Mouse (Mus musculus) cerebellum, adult 2 months (tissue): ENCODE measurements around the gene Cyp4f17. TPM values are rescaled to one million over a fixed set of nuclear protein-coding genes. Genes with fewer than 3 reads are reported as not detected.

Source experiments
- DNase-seq, 2 experiments: peaks; one replicate each; pipeline ENCODE4 v3.0.0; 2021
- H3K27ac ChIP-seq: fragments of 200-500 bp; 2 replicates; pipeline ENCODE4 v1.5.1; 2012; ENCODE audit warnings: low read length, control low read depth, inconsistent platforms; ENCODE audit not compliant: insufficient read depth
- H3K27me3 ChIP-seq: fragments of 200-500 bp; 2 replicates; pipeline ENCODE4 v1.6.1; 2012; ENCODE audit warnings: inconsistent platforms, mild to moderate bottlenecking, low read length, moderate library complexity; ENCODE audit not compliant: control insufficient read depth, insufficient read depth
- H3K4me1 ChIP-seq: fragments of 200-500 bp; 2 replicates; pipeline ENCODE4 v1.6.1; 2011; ENCODE audit warnings: low read length; ENCODE audit not compliant: control insufficient read depth, insufficient read depth
- H3K4me3 ChIP-seq: fragments of 200-500 bp; replicated peaks from 2 replicates; pipeline ENCODE3; 2011; ENCODE audit warnings: mild to moderate bottlenecking, low read depth, low read length, control low read depth; ENCODE audit not compliant: insufficient read depth
- CTCF ChIP-seq: fragments of 200-500 bp; IDR thresholded peaks from 2 replicates; pipeline ENCODE4 v1.5.1; 2011; ENCODE audit warnings: low read depth, mild to moderate bottlenecking, control low read depth, low read length, moderate library complexity, borderline replicate concordance; ENCODE audit not compliant: insufficient read depth
- POLR2A ChIP-seq: fragments of 200-500 bp; IDR thresholded peaks from 2 replicates; pipeline ENCODE4 v1.6.1; 2011; ENCODE audit warnings: low read length, control low read depth, borderline replicate concordance; ENCODE audit not compliant: insufficient read depth
- WGBS: fragments of 180-500 bp; shearing (Covaris S2); methylation state at CpG from one replicate; pipeline ENCODE4 v1.1.7; 2018; 5-methylcytosine and 5-hydroxymethylcytosine counted together
- polyA plus RNA-seq: library from polyadenylated mRNA; depleted of rRNA; stranded (reverse); fragments of >200 nt; gene quantifications from 2 replicates; pipeline ENCODE4 v1.2.3, GENCODE M21; 2012; rRNA removed

The Cyp4f17 gene
- 6.8 and 7.8 TPM in 2 replicates for polyA plus RNA-seq

DNA sequence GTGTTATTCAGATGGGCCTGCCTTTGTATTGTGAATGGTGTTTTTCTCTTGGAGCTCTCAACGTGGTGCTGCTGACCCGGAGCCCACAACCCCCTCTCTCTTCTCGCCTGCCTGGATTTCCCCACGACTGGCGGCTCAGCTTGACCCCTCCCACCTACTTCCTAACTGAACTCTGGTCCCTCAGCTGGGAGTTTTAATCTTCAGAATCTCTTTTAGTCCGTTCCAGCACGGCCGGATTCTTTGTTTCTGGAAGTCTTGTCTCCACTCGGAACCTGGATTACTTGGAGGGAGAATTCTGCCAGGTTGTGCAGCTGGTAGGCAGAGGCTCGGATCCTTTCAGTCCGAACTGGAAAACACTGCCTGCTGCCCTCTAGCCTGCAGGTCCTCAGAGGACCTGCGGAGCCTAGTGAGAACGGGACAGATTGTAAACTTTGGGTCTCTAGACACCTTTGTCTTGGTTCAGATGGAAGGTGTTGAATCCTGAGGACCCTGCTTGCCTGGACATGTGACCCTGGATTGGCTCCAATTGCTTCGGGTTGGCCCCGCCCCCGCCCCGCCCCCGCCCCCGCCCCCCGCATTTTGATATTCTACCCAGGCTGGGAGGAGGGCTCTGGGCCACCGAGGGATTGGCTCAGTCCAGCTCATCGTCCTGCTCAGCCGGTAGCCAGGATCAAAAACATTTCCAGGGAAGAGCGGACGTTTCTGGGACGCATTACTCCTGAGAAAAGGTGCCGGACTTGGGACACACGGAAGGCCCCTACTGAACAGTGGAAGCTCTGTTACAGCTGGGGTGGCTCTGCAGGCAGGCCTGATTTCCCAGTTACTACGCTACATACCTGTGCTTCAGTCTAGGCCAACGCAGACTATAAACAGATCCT lies at the start of gene Cyp4f17:
Cyp4f17 (plus strand) TSS at position 200 of the 878 bp plus-strand sequence.
- Histone ChIP-seq H3K27me3 (no peaks in the 10 kb centered on the region), H3K4me3 (peak within 1 kb of the TSS; percentile 39), H3K27ac (0 out of 2 replicates have a peak within 1 kb of the TSS, but pooled peaks have one; percentile 9), H3K4me1 (no peaks in the 10 kb centered on the region; the same call in 1 of the 2 replicates)
- WGBS: 4% methylated on average over 30 of the region's 30 CpGs
- TF ChIP-seq POLR2A (0 out of 2 replicates have a peak, but pooled peaks have one; percentile 10), CTCF (no peak)
- DNase-seq: peak in 1 of 2 experiments; percentile 36

DNA sequence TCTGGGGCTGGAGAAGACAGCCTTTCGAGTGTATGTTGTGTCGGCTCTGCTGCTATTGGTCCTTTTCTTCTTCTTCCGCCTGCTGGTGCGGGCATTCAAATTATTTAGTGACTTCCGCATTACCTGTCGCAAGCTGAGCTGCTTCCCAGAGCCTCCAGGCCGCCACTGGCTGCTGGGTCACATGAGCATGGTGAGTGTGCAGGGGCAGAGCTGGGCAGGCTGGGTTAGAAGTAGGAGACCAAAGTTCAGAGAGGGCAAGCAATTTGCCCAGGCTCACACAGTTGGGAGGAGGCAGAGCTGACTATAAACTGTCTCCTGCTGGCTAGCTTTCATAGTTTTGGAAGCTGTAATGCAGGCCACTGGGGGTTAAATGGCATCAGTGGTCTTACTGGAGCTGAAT lies 37.4 kb upstream of the Cyp4f17 start:
- no peaks in the 10 kb centered on the region for H3K27me3 ChIP-seq
- DNase-seq: no peak
- no peak overlapping the region for H3K4me3 ChIP-seq
- no peak for TF ChIP-seq CTCF
- TF ChIP-seq POLR2A: no peak
- WGBS: 59% methylated on average over 7 of the region's 7 CpGs
- H3K27ac ChIP-seq: no peak overlapping the region
- H3K4me1 ChIP-seq: no peaks in the 10 kb centered on the region

DNA sequence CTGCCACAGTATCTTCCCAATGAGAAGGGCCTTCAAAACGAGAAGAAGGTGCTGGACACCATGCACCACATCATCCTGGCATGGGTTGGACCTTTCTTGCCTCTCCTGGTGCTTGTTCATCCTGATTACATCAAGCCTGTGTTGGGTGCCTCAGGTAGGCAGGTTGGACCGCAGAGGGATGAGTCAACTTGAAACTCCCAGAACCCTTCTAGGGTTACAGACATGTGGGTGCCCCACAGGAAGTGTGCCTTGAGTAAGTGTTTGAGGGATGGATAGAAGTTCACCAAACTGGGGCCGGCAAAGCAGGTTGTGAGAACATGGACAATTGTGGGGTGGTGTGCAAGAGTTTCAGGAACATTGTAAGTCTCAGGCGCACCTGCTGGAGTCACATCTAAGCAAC lies 35.1 kb upstream of the Cyp4f17 start:
- WGBS: 87% methylated on average over 4 of the region's 4 CpGs

DNA sequence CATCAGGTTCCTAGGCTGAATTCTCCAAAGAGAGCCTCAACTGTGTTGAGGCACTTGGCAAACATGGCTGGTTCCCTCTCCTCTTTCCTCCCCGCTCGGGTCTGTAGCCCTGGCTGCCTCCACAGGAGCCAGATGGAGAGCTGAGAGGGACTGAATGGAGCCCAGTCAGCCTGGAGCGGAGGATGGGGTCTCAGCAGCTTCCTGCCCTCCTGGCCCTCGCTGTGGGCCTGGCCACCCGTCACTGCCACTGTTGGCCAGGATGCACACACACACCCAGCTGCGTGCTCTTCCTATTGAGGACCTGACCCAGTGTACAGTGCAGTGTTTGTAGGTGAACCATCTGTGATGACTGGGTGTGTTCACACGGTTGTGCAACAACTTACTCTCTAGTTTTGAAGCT lies 33.7 kb upstream of the Cyp4f17 start:
- H3K4me1 ChIP-seq: no peaks in the 10 kb centered on the region
- H3K4me3 ChIP-seq: no peak overlapping the region
- WGBS: 19% methylated on average over 7 of the region's 7 CpGs
- no peak for TF ChIP-seq CTCF
- TF ChIP-seq POLR2A: no peak
- no peaks in the 10 kb centered on the region for H3K27me3 ChIP-seq
- DNase-seq: no peak
- no peak overlapping the region for H3K27ac ChIP-seq

More for the DNA sequence above, 35.1 kb upstream of the Cyp4f17 start:
- H3K4me3 ChIP-seq: no peak overlapping the region
- no peaks in the 10 kb centered on the region for H3K27me3 ChIP-seq
- DNase-seq: no peak
- no peaks in the 10 kb centered on the region for H3K4me1 ChIP-seq
- H3K27ac ChIP-seq: no peak overlapping the region
- TF ChIP-seq POLR2A: no peak
- TF ChIP-seq CTCF: no peak

DNA sequence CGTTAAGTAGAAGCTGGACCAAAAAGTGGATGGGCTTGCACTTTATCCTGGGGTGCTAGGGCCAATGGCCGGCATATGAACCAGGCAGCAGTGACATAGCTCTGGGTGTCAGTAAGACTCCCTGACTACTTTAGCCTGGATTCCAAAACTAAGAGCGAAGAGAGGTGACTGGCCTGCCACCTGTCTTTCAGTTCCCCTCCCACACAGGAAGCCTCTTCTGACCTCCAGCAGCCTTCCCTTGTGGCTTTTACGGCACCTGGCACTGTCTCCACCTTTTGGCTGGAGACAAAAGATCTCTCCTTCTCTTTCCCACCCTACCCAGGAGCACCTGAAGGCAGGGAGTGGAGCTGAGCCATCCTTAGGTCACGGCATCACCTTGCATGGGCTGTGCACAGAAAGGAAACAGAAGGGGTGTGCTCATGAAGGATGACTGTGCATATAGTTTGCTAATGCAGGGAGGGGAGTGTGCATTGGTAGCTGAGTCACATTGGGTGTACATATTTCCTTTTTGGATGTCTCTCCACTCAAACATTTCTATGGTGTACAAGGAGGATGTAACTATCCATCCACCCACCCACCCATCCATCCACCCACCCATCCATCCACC lies 30.8 kb upstream of the Cyp4f17 start:
- H3K27me3 ChIP-seq: no peaks in the 10 kb centered on the region
- no peak for DNase-seq
- H3K4me3 ChIP-seq: no peak overlapping the region
- 85% methylated on average over 5 of the region's 5 CpGs for WGBS
- peaks cover 3% of the 10 kb centered on the region; the same call in 1 of the 2 replicates for H3K4me1 ChIP-seq
- no peak overlapping the region for H3K27ac ChIP-seq
- TF ChIP-seq CTCF (no peak), POLR2A (no peak)

DNA sequence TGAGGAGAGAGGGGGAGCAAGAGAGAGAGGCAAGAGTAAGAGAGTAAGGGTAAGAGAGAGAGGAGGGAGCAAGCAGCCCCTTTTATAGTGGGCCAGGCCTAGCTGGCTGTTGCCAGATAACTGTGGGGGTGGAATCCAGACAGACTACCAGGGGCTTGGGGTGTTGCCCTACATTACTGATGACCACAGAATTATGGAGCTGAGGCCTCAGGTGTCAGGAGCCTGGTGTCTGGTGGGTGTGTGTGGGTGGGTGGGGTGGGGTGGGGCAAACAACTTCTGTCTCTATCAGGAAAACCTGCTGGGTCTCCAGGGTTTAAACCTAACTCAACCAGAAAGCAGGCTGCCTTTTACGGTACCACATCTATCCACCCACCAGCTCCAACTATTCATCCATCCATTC lies 28.6 kb upstream of the Cyp4f17 start:
- Histone ChIP-seq H3K27me3 (no peaks in the 10 kb centered on the region), H3K4me1 (peaks cover 3% of the 10 kb centered on the region; the same call in 1 of the 2 replicates), H3K27ac (no peak overlapping the region), H3K4me3 (no peak overlapping the region)
- 100% methylated on average over 1 of the region's 1 CpGs for WGBS
- no peak for TF ChIP-seq CTCF
- no peak for TF ChIP-seq POLR2A
- no peak for DNase-seq

DNA sequence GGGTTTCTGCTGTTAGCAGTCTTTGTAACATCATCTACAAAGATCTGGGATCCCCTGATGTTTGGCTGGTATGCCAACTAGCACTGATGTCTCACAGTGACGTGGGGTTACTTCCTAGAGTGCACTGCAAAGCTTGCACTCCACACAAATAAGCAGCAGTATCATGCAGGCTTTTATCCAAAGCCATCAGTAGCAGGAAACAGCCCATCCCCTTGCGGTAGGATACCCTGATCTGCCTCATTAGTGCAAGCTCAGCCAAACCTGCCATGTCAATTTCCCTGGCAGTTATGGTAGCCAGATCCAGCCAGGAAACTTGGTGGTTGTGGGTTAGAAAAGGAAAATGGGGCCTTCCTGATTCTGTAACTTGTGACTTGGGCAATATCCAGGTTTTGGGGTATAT lies 27.1 kb upstream of the Cyp4f17 start:
- Histone ChIP-seq H3K27me3 (no peaks in the 10 kb centered on the region), H3K4me1 (peaks cover 3% of the 10 kb centered on the region; the same call in 1 of the 2 replicates), H3K27ac (no peak overlapping the region), H3K4me3 (no peak overlapping the region)
- DNase-seq: no peak
- TF ChIP-seq CTCF: no peak
- no peak for TF ChIP-seq POLR2A
- WGBS: 44% methylated on average over 2 of the region's 2 CpGs
